Mouse (Mus musculus): ENCODE results near the gene Tdgf1. TPM values are rescaled to one million over a fixed set of nuclear protein-coding genes. Genes with fewer than 3 reads are reported as not detected.

The Tdgf1 gene
- total and polyA plus RNA-seq, 2 experiments from 2014 or later, result 0.66 TPM; not detected in 1

GRCm38 (mm10) chr9:110950109-110950508, 4.2 kb upstream of the Tdgf1 start:
- WGBS, result 97% methylated on average over 3 of the region's 3 CpGs
- Histone ChIP-seq H3K4me1 (ENCODE audit: insufficient read depth, low read length) (no peaks in the 10 kb centered on the region), H3K27ac (no peak overlapping the region), H3K4me3 (ENCODE audit: low read length) (no peak overlapping the region), H3K9me3 (ENCODE audit: low read length) (no peaks in the 10 kb centered on the region), H3K36me3 (ENCODE audit: insufficient read depth, low read length) (no peaks in the 10 kb centered on the region), H3K27me3 (ENCODE audit: insufficient read depth, low read length) (no peaks in the 10 kb centered on the region), H3K9ac (replicated peaks; ENCODE audit: low read length) (no peak overlapping the region), H3K4me2 (ENCODE audit: low read depth, low read length) (no peak overlapping the region)
- ATAC-seq (no peak), DNase-seq (ENCODE audit: low spot score) (no peak)
- no peak for TF ChIP-seq CTCF (IDR thresholded peaks at IDR 0.05; ENCODE audit: low read depth)

DNA sequence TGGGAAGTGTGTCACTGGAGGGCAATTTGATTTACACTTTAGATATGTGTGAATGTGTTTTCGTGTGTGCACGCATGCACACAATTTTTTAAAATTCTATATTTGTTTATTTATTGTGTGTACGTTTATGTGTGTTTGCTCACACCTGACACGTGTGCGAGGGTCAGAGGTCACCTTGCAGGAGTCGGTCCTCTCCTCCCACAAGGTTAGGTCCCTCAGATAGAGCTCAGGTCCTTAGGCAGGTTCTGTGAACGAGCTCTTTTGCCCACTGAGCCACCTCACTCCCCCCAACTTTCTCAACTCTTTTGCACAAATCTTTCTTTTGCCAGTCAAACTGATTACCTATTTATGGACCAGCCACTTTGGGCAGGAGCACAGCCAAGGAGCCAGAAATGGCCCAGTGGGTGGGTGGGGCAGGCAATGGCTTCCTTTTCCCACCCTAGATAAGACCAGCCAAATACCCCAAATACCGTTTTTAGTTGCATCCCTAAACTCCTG, 2.9 kb upstream of the Tdgf1 start:
- H3K36me3 ChIP-seq (ENCODE audit: insufficient read depth, low read length), result no peaks in the 10 kb centered on the region
- H3K27me3 ChIP-seq (ENCODE audit: insufficient read depth, low read length), result no peaks in the 10 kb centered on the region
- H3K4me2 ChIP-seq (ENCODE audit: low read depth, low read length), result no peak overlapping the region
- no peak for TF ChIP-seq CTCF (IDR thresholded peaks at IDR 0.05; ENCODE audit: low read depth)
- H3K27ac ChIP-seq, result no peak overlapping the region
- ATAC-seq (no peak), DNase-seq (ENCODE audit: low spot score) (no peak)
- no peaks in the 10 kb centered on the region for H3K9me3 ChIP-seq (ENCODE audit: low read length)
- no peak overlapping the region for H3K4me3 ChIP-seq (ENCODE audit: low read length)
- no peaks in the 10 kb centered on the region for H3K4me1 ChIP-seq (ENCODE audit: insufficient read depth, low read length)
- 67% methylated on average over 8 of the region's 8 CpGs for WGBS
- no peak overlapping the region for H3K9ac ChIP-seq (replicated peaks; ENCODE audit: low read length)

DNA sequence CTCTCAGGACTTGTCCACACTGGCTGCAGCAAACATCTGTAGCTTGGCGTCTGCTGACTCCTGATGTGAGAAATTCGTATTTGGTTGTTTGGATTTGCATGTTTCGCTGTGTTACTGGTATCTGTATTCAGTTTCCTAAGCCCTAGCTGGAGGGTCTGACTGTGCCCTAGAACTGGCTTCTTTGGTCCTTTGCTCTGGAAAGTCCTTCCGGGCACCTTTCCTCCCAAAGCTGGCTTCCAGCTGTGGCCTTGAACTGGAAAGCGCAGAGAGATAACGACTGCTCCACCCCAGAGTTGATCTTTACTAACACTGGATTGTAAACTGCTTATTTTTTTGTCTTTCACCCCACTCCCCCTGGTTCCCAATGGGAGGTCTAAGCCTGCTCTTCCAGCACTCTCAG, 1.9 kb upstream of the Tdgf1 start:
- Histone ChIP-seq H3K36me3 (ENCODE audit: insufficient read depth, low read length) (no peaks in the 10 kb centered on the region), H3K9ac (replicated peaks; ENCODE audit: low read length) (no peak overlapping the region), H3K4me2 (ENCODE audit: low read depth, low read length) (no peak overlapping the region), H3K4me3 (ENCODE audit: low read length) (no peak overlapping the region), H3K27me3 (ENCODE audit: insufficient read depth, low read length) (no peaks in the 10 kb centered on the region), H3K9me3 (ENCODE audit: low read length) (no peaks in the 10 kb centered on the region), H3K27ac (no peak overlapping the region), H3K4me1 (ENCODE audit: insufficient read depth, low read length) (no peaks in the 10 kb centered on the region)
- DNase-seq (ENCODE audit: low spot score) (no peak), ATAC-seq (no peak)
- TF ChIP-seq CTCF (IDR thresholded peaks at IDR 0.05; ENCODE audit: low read depth), result no peak
- WGBS, result 62% methylated on average over 6 of the region's 6 CpGs

DNA sequence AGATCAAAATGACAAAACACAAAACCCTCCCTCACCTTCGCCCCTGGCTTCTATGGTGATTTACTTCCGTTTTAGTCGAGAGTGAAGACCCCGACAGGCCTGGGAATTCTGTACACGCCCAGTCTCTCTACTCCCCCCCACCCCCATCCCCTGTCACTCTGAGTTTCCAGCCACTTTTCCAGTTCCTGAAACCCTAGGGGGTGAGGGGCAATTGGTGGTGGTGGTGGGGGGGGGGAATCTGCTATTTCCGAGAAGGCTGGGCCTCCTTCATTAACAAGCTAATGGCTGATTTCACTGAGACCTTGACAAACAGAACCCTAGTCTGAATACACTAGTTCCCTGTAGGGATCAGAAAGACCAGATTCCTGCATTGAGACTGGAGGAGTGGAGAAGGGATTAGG, 1.3 kb upstream of the Tdgf1 start:
- WGBS, result 19% methylated on average over 6 of the region's 6 CpGs
- H3K27ac ChIP-seq, result no peak overlapping the region
- no peak for TF ChIP-seq CTCF (IDR thresholded peaks at IDR 0.05; ENCODE audit: low read depth)
- H3K36me3 ChIP-seq (ENCODE audit: insufficient read depth, low read length), result no peaks in the 10 kb centered on the region
- DNase-seq (ENCODE audit: low spot score) (no peak), ATAC-seq (no peak)
- H3K9me3 ChIP-seq (ENCODE audit: low read length), result no peaks in the 10 kb centered on the region
- no peaks in the 10 kb centered on the region for H3K4me1 ChIP-seq (ENCODE audit: insufficient read depth, low read length)
- H3K27me3 ChIP-seq (ENCODE audit: insufficient read depth, low read length), result no peaks in the 10 kb centered on the region
- no peak overlapping the region for H3K4me3 ChIP-seq (ENCODE audit: low read length)
- H3K9ac ChIP-seq (replicated peaks; ENCODE audit: low read length), result no peak overlapping the region
- no peak overlapping the region for H3K4me2 ChIP-seq (ENCODE audit: low read depth, low read length)

- WGBS, result 18% methylated on average over 20 of the region's 20 CpGs
- DNase-seq (ENCODE audit: low spot score), result no peak
- no peak overlapping the region for H3K27ac ChIP-seq
- H3K4me1 ChIP-seq (ENCODE audit: insufficient read depth, low read length), result no peaks in the 10 kb centered on the region
- no peak for TF ChIP-seq CTCF (IDR thresholded peaks at IDR 0.05; ENCODE audit: low read depth)
- no peaks in the 10 kb centered on the region for H3K27me3 ChIP-seq (ENCODE audit: insufficient read depth, low read length)
- H3K4me3 ChIP-seq (ENCODE audit: low read length), result no peak overlapping the region
- no peak overlapping the region for H3K9ac ChIP-seq (replicated peaks; ENCODE audit: low read length)
- no peak for ATAC-seq
- H3K4me2 ChIP-seq (ENCODE audit: low read depth, low read length), result no peak overlapping the region
- no peaks in the 10 kb centered on the region for H3K36me3 ChIP-seq (ENCODE audit: insufficient read depth, low read length)
- no peaks in the 10 kb centered on the region for H3K9me3 ChIP-seq (ENCODE audit: low read length)
These were observed 638 bp upstream of the Tdgf1 start for GRCm38 (mm10) chr9:110946548-110947044.

DNA sequence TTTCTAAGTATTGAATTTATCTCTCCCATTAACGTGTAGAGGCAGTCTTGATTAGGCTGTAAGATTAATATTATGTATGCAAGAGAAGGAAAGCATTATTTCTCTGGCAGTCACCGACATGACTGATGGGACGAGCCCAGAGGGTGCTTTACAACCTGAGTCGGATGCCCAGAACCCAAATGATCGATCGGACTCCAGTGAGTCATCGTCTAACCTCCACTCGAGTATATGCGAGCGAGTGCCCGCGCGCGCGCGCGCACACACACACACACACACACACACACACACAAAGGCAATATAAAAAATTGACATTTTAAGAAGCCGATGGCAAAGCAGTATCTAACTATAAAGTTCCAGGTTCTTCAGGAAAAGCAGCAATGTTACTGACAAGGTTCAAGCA, 615 bp downstream of the Tdgf1 start:
- Histone ChIP-seq H3K9ac (replicated peaks; ENCODE audit: low read length) (no peak overlapping the region), H3K36me3 (ENCODE audit: insufficient read depth, low read length) (no peaks in the 10 kb centered on the region), H3K4me3 (ENCODE audit: low read length) (no peak overlapping the region), H3K4me1 (ENCODE audit: insufficient read depth, low read length) (no peaks in the 10 kb centered on the region), H3K27me3 (ENCODE audit: insufficient read depth, low read length) (no peaks in the 10 kb centered on the region), H3K9me3 (ENCODE audit: low read length) (no peaks in the 10 kb centered on the region), H3K27ac (no peak overlapping the region), H3K4me2 (ENCODE audit: low read depth, low read length) (0 out of 2 replicates have a peak overlapping the region, but pooled peaks have one; percentile 10)
- no peak for TF ChIP-seq CTCF (IDR thresholded peaks at IDR 0.05; ENCODE audit: low read depth)
- 27% methylated on average over 18 of the region's 18 CpGs for WGBS
- ATAC-seq (no peak), DNase-seq (ENCODE audit: low spot score) (no peak)

- Histone ChIP-seq H3K9me3 (ENCODE audit: low read length) (no peaks in the 10 kb centered on the region), H3K27ac (no peak overlapping the region), H3K4me2 (ENCODE audit: low read depth, low read length) (no peak overlapping the region), H3K27me3 (ENCODE audit: insufficient read depth, low read length) (no peaks in the 10 kb centered on the region), H3K36me3 (ENCODE audit: insufficient read depth, low read length) (no peaks in the 10 kb centered on the region), H3K9ac (replicated peaks; ENCODE audit: low read length) (no peak overlapping the region), H3K4me1 (ENCODE audit: insufficient read depth, low read length) (no peaks in the 10 kb centered on the region), H3K4me3 (ENCODE audit: low read length) (no peak overlapping the region)
- ATAC-seq (peak; percentile 43; the same call in 1 of the 2 replicates), DNase-seq (ENCODE audit: low spot score) (peak; percentile 59)
- TF ChIP-seq CTCF (IDR thresholded peaks at IDR 0.05; ENCODE audit: low read depth), result peak; percentile 66
- WGBS, result 35% methylated on average over 13 of the region's 13 CpGs
These were observed 1.7 kb downstream of the Tdgf1 start for GRCm38 (mm10) chr9:110944265-110944664.
